Mouse (Mus musculus) spleen, postnatal 4 days (tissue): ENCODE data around the gene Gm4969.
"Not testable (repeated sequence)": the region's sequence is repeated elsewhere in the genome, so short reads cannot be mapped to it uniquely, and the experiment has no call there.

Experiments
- DNase-seq, 2 experiments: peaks; one replicate each; pipeline ENCODE4 v3.0.0; 2022; ENCODE audit warnings: low spot score in 2 of 2

The Gm4969 gene

DNA sequence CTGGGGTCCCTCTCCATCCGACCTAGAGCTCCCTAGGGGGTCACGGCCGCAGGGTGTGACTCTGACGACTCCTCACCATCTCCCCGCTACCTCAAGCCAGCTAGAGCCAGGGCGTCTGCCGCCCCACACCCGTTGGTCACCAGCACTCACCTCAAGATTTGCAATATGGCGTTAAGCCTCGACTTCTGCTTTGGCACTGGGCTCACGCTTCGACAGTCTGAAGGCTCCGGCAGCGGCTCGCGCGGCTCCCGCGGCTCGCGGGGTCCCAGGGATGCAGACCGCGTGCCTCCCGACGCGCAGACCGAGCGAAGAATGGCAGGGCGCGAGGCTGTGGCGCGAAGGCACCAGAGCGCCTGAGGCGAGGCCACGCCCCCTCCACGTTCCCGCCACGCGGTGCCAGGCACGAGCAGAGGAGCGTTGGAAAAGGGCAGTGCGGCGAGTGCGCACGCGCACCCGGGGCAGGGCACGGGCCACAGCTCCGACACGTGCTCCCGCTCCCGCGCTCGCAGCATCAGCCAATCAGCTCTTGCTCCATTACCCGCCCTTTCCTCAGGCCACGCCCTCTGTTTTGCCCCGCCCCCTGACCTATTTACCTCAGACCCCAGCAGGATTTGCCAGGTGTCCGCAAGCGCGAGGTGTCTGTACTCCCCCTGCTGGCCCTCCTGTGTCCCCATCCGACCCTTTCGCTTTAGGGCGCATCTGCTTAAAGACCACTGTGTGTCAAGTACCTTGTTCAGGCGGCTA, at the start of gene Gm4969:
Gene Gm4969, minus strand, starts transcription at position 341 of the 744 bp plus-strand sequence.
- peak; percentile 52 to 75 for DNase-seq

DNA sequence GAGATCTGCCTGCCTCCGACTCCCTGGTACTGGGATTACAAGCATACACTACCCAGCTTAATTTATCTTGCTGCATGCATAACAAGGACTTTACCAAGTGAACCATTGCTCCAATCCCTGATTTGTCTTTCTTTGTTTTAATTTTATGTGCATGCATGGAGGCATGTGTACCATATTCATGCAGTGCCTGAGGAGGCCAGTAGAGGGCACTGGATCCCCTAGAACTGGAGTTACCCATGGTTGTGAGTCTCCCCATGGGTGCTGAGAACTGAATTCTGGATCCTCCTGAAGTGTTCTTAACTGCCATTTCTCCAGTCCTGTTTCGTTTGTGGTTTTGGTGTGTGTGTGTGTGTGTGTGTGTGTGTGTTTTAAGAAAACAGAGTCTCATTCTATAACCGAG, 48.8 kb upstream of the Gm4969 start:
- no peak for DNase-seq

DNA sequence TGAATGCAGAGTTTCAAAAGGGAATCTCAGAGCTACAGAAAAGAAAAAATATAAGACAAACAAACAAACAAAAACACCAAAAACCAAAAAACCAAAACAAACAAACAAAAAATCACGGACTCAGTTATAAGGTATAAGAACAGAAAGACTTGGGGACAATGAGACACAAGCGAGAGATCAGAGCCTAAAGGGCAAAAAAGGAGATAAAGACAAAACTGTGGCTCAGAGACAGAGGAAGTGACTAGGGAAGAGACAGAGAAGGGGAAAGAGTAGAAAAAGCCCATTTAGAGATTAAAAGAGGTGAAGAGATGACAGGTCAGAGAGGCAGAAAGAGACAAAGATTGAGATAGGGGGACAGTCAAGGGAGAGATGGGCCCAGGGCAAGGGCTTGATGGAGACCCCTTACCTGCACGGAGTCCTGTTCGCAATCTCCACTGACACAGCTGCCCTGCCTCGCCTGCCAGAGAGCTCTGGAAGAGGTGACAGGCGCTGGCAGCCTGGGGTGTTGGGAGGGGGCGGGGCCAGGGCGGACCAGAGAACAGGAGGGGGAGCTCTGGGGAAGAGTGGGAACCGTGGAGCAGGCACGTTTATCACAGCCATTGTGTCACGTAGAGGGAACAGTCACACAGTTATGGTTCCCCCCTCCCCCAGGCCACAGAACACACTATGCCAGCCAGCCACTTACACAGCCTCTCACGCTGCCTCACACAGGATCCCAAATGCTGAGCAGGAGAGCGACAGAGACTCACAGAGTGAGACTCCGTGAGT, 47.7 kb upstream of the Gm4969 start, which contains the start of gene Gipr:
Gene Gipr, minus strand, starts transcription at position 472 of the 768 bp plus-strand sequence.
- DNase-seq = no peak

DNA sequence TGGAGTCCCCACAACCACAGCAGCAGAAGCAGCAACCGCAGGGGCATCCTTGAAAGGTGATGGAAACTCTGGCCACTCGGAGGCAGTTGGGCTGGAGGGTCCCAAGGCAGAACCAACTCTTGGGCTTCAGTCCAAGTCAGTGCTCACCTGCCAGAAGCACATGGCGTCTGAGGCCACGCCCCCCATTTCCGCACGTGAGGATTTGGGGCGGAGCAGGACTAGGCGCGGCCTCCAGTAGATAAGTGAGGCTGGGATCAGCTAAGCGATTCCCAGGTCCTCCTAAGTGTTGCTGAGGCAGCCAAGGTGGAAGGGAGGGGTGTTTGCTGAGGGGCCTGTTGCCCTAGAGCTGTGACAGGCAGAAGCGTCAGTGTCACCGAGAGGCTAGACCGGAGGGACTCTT, 46.8 kb upstream of the Gm4969 start:
- DNase-seq = no peak

DNA sequence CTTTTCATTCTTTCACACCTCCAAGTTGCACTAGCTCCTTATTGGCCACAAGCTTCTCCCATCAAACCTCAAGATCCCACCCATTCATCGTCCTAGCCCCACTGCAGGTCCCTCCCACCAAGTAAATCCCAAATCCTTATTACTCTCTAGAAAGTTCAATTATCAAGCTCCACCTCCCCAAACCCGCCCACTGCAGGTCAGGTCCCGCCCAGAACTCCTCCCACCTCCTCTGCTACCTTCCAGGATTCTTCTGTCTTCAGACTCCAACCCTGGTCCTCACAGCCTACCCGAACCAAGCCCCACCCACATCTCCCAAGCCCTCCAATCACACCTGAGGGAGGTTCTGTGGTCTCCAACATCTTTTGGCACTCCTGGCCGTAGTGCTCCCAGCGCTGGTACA, 46.0 kb upstream of the Gm4969 start:
- DNase-seq = no peak

DNA sequence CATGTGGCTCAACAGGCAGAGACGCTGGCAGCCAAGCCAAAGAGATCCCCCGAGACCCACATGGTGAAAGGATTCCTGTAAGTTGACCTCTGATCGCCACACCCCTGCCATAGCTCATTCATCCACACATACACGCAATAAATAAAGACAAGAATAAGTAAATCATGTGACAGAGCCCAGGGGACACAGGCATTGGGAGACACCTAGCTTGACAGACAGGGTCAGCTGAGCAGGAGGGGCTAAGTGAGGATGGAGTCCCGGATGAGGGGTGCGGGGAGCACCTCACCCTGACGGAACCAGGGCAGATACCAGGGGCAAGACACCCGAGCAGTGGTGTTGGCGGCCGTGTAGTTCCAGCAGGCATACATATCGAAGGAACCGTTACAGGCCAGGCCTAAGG, 45.6 kb upstream of the Gm4969 start:
- no peak for DNase-seq

DNA sequence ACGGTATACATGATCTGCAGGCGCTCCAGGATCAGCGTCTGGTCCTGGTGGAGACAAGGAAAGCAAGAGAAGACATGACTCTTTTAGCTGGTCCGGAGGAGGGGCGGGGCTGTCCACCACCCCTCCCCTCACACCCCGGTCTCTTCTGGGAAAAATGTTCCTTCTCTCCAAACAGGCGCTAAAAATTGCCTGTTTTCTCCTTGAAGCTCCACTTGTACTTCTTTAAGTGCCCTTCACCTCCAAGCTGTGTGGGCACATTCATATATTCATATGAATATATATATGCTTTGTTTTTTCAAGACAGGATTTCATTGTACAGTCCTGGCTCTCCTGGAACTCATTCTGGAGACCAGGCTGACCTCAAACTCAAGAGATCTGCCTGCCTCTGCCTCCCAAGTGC, 44.8 kb upstream of the Gm4969 start:
- no peak for DNase-seq

DNA sequence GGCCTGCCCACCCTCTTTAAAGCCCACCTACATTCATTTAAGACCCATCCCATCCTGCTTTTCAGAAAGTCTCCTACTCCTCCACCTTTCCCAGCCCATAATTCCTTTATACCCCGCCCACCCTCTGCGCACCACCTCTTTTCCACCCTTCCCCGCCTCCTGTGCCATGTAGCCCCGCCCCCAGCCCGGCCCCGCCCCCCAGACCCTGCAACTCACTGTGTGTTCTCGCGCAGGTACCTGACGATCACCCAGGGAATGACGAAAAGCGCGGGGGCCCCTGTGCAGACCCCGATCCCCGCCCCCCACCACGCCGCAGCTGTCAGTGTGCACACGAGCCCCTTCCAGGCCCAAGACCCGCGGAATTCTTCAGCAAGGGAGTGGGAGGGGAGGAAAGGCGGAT, 41.9 kb upstream of the Gm4969 start:
- no peak for DNase-seq

DNA sequence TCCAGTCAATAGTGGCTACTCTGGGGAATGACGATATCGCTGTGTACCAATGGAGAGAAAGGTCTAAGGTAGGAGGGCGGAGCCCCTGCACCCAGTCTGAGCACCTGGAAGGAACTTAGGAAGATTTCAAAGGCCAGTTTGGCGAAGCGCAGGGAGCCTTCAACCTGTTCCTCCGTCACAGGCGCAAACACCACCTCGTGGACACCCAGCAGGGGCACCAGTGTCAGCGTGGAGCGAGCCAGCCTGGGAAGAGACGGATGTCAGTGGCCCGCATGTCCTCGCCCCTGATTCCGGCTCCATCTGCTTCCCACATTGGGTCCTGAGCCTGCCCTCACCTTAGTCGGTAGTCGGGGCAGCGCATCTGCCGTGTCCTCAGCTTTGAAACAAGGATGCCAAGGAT, 41.2 kb upstream of the Gm4969 start:
- DNase-seq = no peak

DNA sequence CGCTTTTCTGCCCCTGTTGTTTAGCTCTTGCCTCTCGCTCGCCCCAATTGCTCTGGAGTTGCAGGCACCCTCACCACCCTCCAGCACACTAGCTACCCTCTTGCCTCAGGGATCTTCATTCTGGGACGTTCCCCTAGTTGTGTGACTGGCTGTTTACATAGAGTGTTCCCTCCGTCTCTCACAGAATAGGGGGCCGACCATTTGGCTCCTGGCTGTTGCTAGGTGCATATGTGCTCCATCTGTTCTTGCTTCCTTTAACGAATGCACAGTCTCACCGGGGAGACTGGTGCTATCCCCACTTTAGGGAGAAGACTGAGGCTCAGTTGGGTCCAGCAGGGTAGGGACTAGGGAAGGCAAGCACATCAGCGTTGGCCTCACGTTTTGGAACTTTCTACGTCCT, 40.4 kb upstream of the Gm4969 start:
- no peak for DNase-seq

DNA sequence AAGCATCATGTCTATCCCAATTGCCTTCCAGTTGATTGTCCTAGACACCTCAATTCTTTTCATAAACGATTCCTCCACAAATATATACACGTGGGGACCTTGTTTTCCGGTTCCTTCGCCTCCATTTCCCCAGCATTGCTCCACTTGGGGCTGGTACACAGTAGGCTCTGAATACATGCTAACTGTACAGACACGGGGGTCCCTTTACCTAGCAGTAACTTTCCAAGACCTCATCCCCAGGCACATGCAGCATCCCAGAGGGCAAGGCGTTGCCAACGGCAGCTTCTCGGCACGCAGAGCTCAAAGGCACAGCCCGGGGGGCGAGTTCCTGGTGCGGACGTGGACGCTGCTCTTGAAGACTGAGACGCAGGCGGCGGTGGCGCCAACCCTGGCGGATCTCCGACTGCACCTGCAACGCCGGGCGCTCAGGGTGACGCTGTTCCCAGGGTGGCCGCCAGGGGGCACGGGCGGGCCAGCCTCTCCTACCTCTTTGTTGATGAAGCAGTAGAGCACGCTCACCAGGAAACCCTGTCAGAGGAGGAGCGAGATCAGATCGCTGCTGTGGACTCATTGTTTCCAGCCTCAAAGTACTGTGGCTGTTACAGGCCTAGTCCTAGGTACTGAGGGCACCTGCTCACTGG, 39.1 kb upstream of the Gm4969 start:
- peak; percentile 92 to 98 for DNase-seq

DNA sequence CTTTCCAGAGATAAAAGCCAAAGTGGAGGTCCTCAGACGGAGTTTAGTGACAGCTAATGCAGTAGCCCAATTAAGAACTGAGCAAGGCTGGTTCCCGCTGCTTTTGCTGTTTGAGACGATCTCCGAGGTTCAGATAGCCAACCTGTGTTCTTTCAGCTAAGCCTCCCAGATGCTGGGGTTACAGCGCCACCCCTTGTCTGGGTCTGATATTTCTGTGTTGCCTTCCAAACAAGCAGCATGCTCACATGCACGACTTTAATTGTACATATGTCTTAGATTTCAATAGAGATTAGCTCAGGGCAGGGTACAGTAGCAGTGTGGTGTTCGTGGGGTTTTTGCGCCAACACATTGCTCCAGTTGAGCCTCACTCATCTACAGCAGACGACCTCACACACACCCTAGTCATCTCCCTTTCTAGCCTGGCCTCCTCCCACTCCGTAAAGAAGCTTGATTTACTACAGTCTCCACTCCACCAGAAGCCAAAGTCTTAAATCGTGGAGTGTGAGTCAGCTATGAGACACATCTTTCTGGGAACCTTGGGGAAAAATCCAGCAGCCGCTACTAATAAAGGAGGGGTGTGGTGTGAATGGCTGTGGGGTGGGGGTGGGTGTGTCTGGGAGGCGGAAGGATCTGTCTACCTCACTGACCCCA, 37.8 kb upstream of the Gm4969 start:
- no peak for DNase-seq

DNA sequence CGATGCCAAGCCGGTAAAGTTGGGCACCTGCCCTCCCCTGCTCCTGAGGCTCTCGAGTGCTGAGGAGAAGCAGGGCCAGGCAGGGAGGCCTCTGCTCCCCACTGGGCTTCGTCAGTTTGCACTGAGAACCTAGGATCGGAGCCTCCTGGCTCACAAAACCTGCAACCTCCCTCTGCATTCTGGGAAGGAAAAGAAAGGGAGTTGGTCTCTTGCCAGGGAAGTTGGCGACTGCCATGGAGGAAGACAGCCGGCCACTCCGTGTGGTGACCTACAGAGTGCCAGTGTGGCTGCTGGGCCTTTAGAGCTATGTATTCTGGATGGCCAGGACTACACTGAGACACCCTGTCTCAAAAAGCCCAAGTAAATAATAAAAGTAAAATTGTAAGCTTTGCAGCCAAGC, 36.6 kb upstream of the Gm4969 start:
- no peak for DNase-seq

DNA sequence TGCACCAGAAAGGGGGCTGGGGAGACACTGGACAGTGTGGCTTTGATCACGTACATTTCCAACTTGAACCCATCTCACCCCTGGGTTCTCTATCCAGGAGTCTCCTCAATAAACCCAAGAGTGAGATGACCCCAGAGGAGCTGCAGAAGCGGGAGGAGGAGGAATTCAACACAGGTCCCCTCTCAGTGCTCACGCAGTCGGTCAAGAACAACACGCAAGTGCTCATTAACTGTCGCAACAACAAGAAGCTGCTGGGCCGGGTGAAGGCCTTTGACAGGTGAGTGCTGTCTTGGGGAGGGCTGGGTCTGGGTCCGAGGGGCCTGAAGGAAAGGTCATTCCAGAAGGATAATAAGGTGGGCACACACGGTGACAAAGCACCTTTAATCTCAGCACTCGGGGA, 33.0 kb upstream of the Gm4969 start:
- not testable (repeated sequence) for DNase-seq

DNA sequence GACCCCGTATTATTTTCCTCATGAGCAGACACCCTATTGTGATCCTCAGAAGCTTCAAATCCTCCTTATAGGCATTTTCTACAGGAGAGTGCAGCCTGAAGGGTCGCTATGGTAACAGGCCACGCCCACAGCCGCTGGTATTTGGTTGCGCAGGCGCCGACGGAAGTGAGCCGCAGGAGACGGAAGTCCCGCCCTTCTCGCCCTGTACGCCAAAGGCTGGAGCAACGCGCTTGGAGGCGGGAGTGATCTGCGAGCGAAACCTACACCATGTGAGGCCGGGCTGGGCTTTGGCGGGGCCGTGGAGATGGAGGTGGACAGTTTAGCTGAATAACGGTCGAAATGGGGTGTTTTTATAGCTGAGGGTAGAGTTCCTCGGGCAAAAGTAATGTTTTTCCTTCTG, 31.5 kb upstream of the Gm4969 start, which contains the start of gene Snrpd2:
Gene Snrpd2, plus strand, starts transcription at position 97 of the 400 bp plus-strand sequence.
- peak; percentile 96 to 99 for DNase-seq

DNA sequence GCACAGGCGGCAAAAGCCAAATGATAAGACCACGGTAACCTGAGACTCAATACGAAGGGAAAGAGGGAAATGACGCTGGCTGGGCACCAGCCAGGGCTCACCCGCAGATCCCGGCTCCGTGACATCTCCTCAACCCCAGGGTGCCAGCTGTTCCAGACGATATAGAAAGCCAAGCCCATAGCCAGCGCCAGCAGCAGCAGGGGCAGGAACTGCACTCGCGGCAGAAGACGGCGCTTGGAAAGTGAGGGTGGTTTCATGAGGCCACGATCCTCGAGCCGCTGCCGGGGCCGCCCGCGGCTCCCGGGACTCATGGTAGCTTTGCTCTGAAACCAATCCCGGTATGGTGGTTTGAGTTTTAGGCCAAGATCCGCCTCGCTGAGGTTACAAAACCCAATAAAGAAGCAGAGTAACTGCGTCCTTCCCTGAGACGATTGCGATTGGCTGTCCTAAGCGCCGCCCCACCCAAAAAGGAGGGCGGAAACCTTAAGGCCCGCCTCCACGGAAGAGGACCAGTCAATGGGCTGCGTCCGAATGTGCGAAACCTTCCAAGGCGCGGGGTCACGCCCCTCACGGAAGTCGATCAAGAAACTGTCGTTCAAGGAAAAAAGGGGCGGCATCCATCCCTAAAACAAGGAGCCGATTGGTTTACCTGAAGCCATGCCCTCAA, 30.8 kb upstream of the Gm4969 start, which contains the start of gene Qpctl:
Gene Qpctl, minus strand, starts transcription at position 417 of the 667 bp plus-strand sequence.
- peak; percentile 97 for DNase-seq

DNA sequence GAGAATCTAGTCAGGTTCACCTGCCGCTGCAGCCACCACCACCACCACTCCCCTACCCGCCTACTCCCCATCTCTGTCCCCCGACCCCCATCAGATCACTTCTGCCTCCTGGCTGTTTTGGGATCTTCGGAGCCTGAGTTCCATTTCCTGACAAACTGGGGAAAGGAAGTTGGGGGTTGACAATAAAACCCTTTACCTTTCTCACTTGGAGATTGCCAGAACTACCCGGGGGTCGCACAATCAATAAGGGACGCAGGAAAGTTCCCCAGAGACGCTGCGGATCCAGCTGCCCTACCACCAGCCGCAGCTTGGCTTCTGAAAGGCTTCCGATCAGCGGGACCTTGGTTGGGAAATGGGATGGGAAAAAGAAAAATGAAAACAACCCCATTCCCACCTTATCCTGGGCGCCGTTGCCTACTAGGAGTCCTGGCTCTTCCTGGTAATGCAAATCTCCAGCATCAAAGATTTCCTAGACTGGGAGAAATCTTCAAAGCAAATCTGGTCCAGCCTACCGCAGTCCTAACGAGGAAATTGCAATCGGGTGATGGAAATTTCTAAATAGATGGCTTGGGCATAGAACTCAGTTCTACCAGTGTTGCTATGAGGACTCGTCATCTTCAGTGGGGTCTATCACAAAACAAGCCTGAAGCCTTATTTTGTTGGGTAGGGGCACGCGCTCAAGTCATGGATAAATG, 30.2 kb upstream of the Gm4969 start:
- no peak for DNase-seq

DNA sequence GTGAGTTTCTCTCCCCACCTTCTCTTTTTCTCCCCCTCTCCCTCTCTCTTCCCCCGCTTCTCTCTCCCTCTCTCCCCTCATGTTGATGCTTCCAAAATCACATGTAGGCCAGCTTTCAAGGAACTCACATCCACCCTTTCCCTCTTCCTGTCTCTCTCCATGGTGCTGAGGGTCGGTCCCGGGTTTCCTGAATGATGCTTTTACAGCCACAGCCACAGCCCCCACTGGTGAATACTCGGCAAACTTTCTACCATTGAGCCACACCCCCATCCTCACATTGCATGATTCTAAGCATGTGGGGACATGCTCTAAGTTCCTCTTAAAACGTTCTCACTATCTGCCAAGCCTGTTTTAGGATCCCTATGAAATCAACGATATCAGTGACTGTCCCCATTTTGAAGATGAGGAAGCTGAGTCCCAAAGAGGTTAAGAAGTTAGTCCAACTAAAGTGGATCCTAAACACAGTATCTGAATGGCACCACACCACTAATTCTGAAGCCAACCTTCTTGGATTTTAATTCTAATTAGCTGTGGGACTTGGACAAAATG, 29.4 kb upstream of the Gm4969 start:
- DNase-seq = no peak

DNA sequence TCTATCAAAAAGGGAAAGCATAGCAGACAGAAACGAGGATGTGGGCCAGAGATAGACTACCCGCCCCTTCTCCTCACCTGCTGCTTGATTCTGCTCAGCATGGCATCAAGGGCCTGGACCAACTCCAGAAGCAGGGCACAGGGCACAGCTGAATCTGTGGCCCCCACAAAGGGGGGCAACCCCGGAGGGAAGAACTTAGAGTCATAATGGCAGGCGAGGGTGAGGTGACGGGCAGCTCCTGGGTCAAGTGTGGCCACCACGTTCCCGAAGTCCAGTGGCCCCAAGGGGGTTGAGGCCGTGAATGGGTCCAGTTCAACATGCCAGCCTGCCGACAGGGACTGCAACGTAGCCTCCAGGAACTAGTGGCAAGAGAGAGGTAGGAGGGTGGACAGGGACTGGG, 28.6 kb upstream of the Gm4969 start:
- no peak for DNase-seq

DNA sequence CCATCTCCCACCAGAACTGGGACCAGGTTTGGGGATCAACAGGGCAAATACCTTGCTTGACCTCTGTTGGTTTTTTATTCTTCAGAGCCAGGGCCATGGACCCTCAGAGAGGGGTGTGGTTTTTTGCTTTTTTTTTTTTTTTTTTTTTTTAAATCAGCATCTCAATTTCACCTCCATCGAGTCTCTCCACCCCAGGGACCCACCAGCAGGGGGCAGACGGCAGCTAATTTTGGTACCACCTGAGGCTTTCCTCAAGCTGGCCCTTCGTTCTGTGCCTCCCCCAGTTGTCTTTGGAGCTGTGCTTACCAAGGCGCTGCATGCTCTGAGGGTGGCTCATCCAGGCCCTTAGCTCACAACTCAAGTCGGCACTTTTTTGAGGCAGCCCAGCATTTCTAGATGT, 19.2 kb upstream of the Gm4969 start:
- peak; percentile 57 to 78 for DNase-seq
